Mouse (Mus musculus) liver, embryonic 15.5 days (tissue): ENCODE measurements at regions not wholly inside any gene's neighbourhood (a gene's known extent, or its start where the extent isn't known, plus 50 kb on each side); places are given as distances from the start of the nearest gene placed in this dataset.

ENCODE experiments used
- ATAC-seq: fragments of 200-750 bp; cut with Nextera tagmentation; 2 replicates; pipeline ENCODE4 v1.8.0; 2017; ENCODE audit warnings: moderate number of reproducible peaks, mild to moderate bottlenecking, moderate library complexity; ENCODE audit not compliant: insufficient read depth
- H3K27ac ChIP-seq: fragments of 300-500 bp; sonication (generic); replicated peaks from 2 replicates; pipeline ENCODE4 v1.5.1; 2015; ENCODE audit warnings: mild to moderate bottlenecking, inconsistent platforms
- H3K27me3 ChIP-seq: fragments of 300-500 bp; sonication (generic); 2 replicates; pipeline ENCODE4 v1.6.1; 2015; ENCODE audit warnings: mild to moderate bottlenecking, inconsistent platforms
- H3K36me3 ChIP-seq: fragments of 300-500 bp; sonication (generic); replicated peaks from 2 replicates; pipeline ENCODE4 v1.6.1; 2015; ENCODE audit warnings: moderate library complexity, mild to moderate bottlenecking, inconsistent platforms
- H3K4me1 ChIP-seq: fragments of 300-500 bp; sonication (generic); replicated peaks from 2 replicates; pipeline ENCODE4 v1.6.1; 2015; ENCODE audit warnings: inconsistent platforms
- H3K4me2 ChIP-seq: fragments of 300-500 bp; sonication (generic); 2 replicates; pipeline ENCODE4 v1.6.1; 2015; ENCODE audit warnings: moderate library complexity, mild to moderate bottlenecking, inconsistent platforms
- H3K4me3 ChIP-seq: fragments of 300-500 bp; sonication (generic); replicated peaks from 2 replicates; pipeline ENCODE4 v1.5.1; 2015; ENCODE audit warnings: mild to moderate bottlenecking, inconsistent platforms
- H3K9ac ChIP-seq: fragments of 300-500 bp; sonication (generic); 2 replicates; pipeline ENCODE4 v1.6.1; 2015; ENCODE audit warnings: moderate library complexity, mild to moderate bottlenecking, inconsistent platforms
- H3K9me3 ChIP-seq: fragments of 300-500 bp; sonication (generic); replicated peaks from 2 replicates; pipeline ENCODE4 v1.6.1; 2016; ENCODE audit warnings: inconsistent platforms
- WGBS: fragments of 180-500 bp; shearing (Covaris S2); methylation state at CpG from one replicate; pipeline ENCODE4 v1.1.7; 2015; ENCODE audit warnings: mixed read lengths; ENCODE audit not compliant: insufficient replicate concordance; 5-methylcytosine and 5-hydroxymethylcytosine counted together

GRCm38 (mm10) chr9:115686605-115687004 lies 222.7 kb upstream of the Gadl1 start:
- Histone ChIP-seq H3K36me3 (no peaks in the 10 kb centered on the region), H3K4me3 (no peak overlapping the region), H3K9ac (no peak overlapping the region), H3K9me3 (no peaks in the 10 kb centered on the region), H3K27me3 (no peaks in the 10 kb centered on the region), H3K27ac (no peak overlapping the region), H3K4me1 (no peaks in the 10 kb centered on the region), H3K4me2 (no peak overlapping the region)
- 70% methylated on average over 5 of the region's 5 CpGs for WGBS
- ATAC-seq: no peak

GRCm38 (mm10) chr9:115692837-115693236 lies 216.4 kb upstream of the Gadl1 start:
- no peaks in the 10 kb centered on the region for H3K9me3 ChIP-seq
- no peaks in the 10 kb centered on the region for H3K36me3 ChIP-seq
- H3K9ac ChIP-seq: no peak overlapping the region
- H3K4me1 ChIP-seq: no peaks in the 10 kb centered on the region
- H3K27ac ChIP-seq: no peak overlapping the region
- no peak for ATAC-seq
- WGBS: 57% methylated on average over 2 of the region's 2 CpGs
- H3K4me2 ChIP-seq: no peak overlapping the region
- no peak overlapping the region for H3K4me3 ChIP-seq
- no peaks in the 10 kb centered on the region for H3K27me3 ChIP-seq

- Histone ChIP-seq H3K36me3 (no peaks in the 10 kb centered on the region), H3K9me3 (no peaks in the 10 kb centered on the region), H3K4me2 (no peak overlapping the region), H3K9ac (no peak overlapping the region), H3K4me1 (no peaks in the 10 kb centered on the region), H3K27ac (no peak overlapping the region), H3K27me3 (no peaks in the 10 kb centered on the region), H3K4me3 (no peak overlapping the region)
- no peak for ATAC-seq
- WGBS: 65% methylated on average over 7 of the region's 7 CpGs
Observed at GRCm38 (mm10) chr9:115703791-115704190, 205.5 kb upstream of the Gadl1 start.

DNA sequence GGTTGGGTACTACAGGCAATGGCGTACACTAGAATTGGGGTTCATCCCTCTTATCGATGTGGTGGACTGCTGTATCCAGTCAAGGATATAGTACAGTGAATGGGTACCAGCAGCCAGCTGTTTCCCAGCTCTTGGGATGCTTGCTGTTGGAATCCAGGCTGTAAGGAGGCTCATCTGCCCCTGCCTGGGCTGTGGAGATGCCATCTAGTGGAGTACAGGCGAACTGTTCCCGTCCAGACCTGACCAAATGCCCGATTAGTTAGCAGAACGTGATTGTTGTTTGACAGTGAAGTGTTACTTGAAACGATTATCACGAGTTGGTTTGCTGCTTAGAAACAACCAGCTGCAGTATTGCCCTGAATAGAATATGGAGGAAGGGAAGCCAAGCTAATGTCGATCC lies 205.0 kb upstream of the Gadl1 start:
- H3K36me3 ChIP-seq: no peaks in the 10 kb centered on the region
- ATAC-seq: no peak
- no peaks in the 10 kb centered on the region for H3K27me3 ChIP-seq
- H3K4me3 ChIP-seq: no peak overlapping the region
- H3K9me3 ChIP-seq: no peaks in the 10 kb centered on the region
- 32% methylated on average over 9 of the region's 9 CpGs for WGBS
- no peak overlapping the region for H3K27ac ChIP-seq
- no peak overlapping the region for H3K4me2 ChIP-seq
- no peak overlapping the region for H3K9ac ChIP-seq
- H3K4me1 ChIP-seq: no peaks in the 10 kb centered on the region

DNA sequence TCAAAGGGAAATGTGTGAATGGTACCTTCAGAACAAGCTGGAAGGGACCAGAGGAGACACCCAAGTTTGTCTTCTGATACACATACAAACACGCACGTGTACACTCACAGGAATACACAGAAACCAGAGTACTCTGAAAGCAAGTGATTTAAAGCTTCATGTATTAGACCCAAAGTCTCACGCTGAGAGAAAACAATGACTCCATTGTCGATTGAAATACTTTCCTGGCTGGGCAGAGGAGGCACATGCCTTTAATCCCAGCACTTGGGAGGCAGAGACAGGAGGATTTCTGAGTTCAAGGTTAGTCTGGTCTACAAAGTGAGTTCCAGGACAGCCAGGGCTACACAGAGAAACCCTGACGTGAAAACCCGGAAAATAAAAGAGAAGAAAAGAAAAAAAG lies 203.5 kb upstream of the Gadl1 start:
- no peak overlapping the region for H3K9ac ChIP-seq
- 53% methylated on average over 6 of the region's 6 CpGs for WGBS
- no peaks in the 10 kb centered on the region for H3K4me1 ChIP-seq
- no peak for ATAC-seq
- H3K4me3 ChIP-seq: no peak overlapping the region
- H3K9me3 ChIP-seq: no peaks in the 10 kb centered on the region
- no peaks in the 10 kb centered on the region for H3K27me3 ChIP-seq
- H3K36me3 ChIP-seq: no peaks in the 10 kb centered on the region
- no peak overlapping the region for H3K27ac ChIP-seq
- H3K4me2 ChIP-seq: no peak overlapping the region

- no peaks in the 10 kb centered on the region for H3K9me3 ChIP-seq
- no peak overlapping the region for H3K9ac ChIP-seq
- H3K27me3 ChIP-seq: no peaks in the 10 kb centered on the region
- H3K4me3 ChIP-seq: no peak overlapping the region
- WGBS: 5% methylated on average over 8 of the region's 8 CpGs
- H3K4me1 ChIP-seq: no peaks in the 10 kb centered on the region
- no peak overlapping the region for H3K4me2 ChIP-seq
- H3K27ac ChIP-seq: no peak overlapping the region
- ATAC-seq: peak; percentile 83
- no peaks in the 10 kb centered on the region for H3K36me3 ChIP-seq
Observed at GRCm38 (mm10) chr9:115708199-115708934, 200.9 kb upstream of the Gadl1 start.

DNA sequence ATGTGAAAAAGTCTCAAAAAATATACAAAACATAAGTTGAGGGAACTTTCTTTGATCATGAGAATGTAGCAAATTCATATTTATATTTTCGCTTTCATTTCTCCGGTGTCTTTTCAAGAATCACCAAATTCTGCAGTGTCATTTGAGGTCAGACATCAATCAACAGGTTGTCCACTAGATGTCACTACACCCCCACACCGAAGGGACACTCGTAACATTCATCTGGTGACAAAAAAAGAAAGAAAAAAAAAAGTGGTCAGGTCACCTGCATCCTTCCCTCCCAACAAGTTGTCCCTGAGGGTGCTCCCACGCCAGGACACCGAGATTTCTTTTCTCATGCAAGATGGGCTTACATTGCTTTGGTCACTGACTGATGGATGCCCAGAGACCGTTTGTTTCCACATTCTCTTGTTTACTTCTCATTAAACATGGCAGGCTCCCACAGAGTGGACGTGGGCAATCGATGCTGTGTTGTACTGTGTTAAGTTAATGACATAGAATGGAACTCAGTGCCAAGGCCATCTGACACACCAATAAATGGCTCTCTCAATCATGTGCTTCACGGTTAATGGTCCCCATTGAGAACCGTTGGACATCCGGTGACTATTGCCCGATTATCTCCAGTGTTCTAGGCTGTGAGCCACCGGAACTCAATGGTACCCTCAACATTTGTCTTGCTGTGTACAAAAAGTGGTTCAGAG lies 199.1 kb upstream of the Gadl1 start:
- WGBS: 62% methylated on average over 14 of the region's 14 CpGs
- Histone ChIP-seq H3K27me3 (no peaks in the 10 kb centered on the region), H3K27ac (no peak overlapping the region), H3K9ac (no peak overlapping the region), H3K4me2 (no peak overlapping the region), H3K4me1 (no peaks in the 10 kb centered on the region), H3K4me3 (no peak overlapping the region), H3K9me3 (no peaks in the 10 kb centered on the region), H3K36me3 (no peaks in the 10 kb centered on the region)
- no peak for ATAC-seq

GRCm38 (mm10) chr9:115720306-115720705 lies 188.9 kb upstream of the Gadl1 start:
- no peaks in the 10 kb centered on the region for H3K4me1 ChIP-seq
- no peak for ATAC-seq
- H3K27ac ChIP-seq: no peak overlapping the region
- 74% methylated on average over 2 of the region's 2 CpGs for WGBS
- no peak overlapping the region for H3K4me2 ChIP-seq
- no peaks in the 10 kb centered on the region for H3K27me3 ChIP-seq
- H3K9ac ChIP-seq: no peak overlapping the region
- no peaks in the 10 kb centered on the region for H3K36me3 ChIP-seq
- no peaks in the 10 kb centered on the region for H3K9me3 ChIP-seq
- H3K4me3 ChIP-seq: no peak overlapping the region

GRCm38 (mm10) chr9:115720841-115721240 lies 188.4 kb upstream of the Gadl1 start:
- 77% methylated on average over 2 of the region's 2 CpGs for WGBS
- ATAC-seq: no peak
- Histone ChIP-seq H3K9ac (no peak overlapping the region), H3K36me3 (no peaks in the 10 kb centered on the region), H3K27me3 (no peaks in the 10 kb centered on the region), H3K4me1 (no peaks in the 10 kb centered on the region), H3K4me2 (no peak overlapping the region), H3K27ac (no peak overlapping the region), H3K9me3 (no peaks in the 10 kb centered on the region), H3K4me3 (no peak overlapping the region)

DNA sequence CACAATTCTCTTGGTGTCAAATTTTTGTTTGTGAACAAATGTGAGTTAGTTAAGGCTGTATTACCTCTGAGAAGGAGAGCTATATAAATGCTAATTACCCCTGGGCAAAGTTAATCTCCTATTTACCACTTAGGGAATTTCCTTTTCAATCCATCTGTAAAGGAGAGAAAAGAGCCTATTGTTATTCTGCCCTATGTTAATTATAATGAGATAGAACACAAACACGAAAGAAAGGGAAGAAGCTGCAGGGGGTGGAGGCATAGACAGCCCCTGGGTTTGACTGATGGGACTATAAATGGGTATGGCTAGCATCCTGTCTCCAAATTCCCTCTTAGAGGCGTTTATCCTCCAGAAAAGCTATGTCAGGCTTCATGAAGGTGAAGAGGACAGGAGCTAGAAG lies 185.2 kb upstream of the Gadl1 start:
- H3K4me3 ChIP-seq: no peak overlapping the region
- WGBS: 32% methylated on average over 2 of the region's 2 CpGs

GRCm38 (mm10) chr9:115727361-115727760 lies 181.9 kb upstream of the Gadl1 start:
- no peak overlapping the region for H3K27ac ChIP-seq
- no peak for ATAC-seq
- H3K36me3 ChIP-seq: no peaks in the 10 kb centered on the region
- no peaks in the 10 kb centered on the region for H3K9me3 ChIP-seq
- no peaks in the 10 kb centered on the region for H3K4me1 ChIP-seq
- H3K4me2 ChIP-seq: no peak overlapping the region
- H3K27me3 ChIP-seq: no peaks in the 10 kb centered on the region
- no peak overlapping the region for H3K4me3 ChIP-seq
- 65% methylated on average over 5 of the region's 5 CpGs for WGBS
- H3K9ac ChIP-seq: no peak overlapping the region

More for the DNA sequence above, 185.2 kb upstream of the Gadl1 start:
- Histone ChIP-seq H3K4me1 (no peaks in the 10 kb centered on the region), H3K4me2 (no peak overlapping the region), H3K27ac (no peak overlapping the region), H3K9me3 (no peaks in the 10 kb centered on the region), H3K36me3 (no peaks in the 10 kb centered on the region), H3K9ac (no peak overlapping the region), H3K27me3 (no peaks in the 10 kb centered on the region)
- ATAC-seq: no peak
